Mouse (Mus musculus) heart, embryonic 10.5 days (tissue): ENCODE measurements around the gene Gm20765. TPM values are rescaled to one million over a fixed set of nuclear protein-coding genes. Genes with fewer than 3 reads are reported as not detected.
"Not testable (repeated sequence)": the region's sequence is repeated elsewhere in the genome, so short reads cannot be mapped to it uniquely, and the experiment has no call there.

ENCODE experiments used
- DNase-seq: peaks from one replicate; pipeline ENCODE4 v3.0.0-alpha.2; 2017; ENCODE audit warnings: low spot score
- H3K27ac ChIP-seq: fragments of 300-500 bp; sonication (generic); 2 replicates; pipeline ENCODE4 v1.5.1; 2016; ENCODE audit warnings: mild to moderate bottlenecking
- H3K27me3 ChIP-seq: fragments of 300-500 bp; sonication (generic); 2 replicates; pipeline ENCODE4 v1.6.1; 2016; ENCODE audit warnings: mild to moderate bottlenecking; ENCODE audit not compliant: poor library complexity, insufficient read depth, severe bottlenecking
- H3K36me3 ChIP-seq: fragments of 300-500 bp; sonication (generic); 2 replicates; pipeline ENCODE4 v1.6.1; 2016; ENCODE audit warnings: mild to moderate bottlenecking, moderate library complexity
- H3K4me1 ChIP-seq: fragments of 300-500 bp; sonication (generic); 2 replicates; pipeline ENCODE4 v1.6.1; 2016; ENCODE audit warnings: mild to moderate bottlenecking
- H3K4me3 ChIP-seq: fragments of 300-500 bp; sonication (generic); 2 replicates; pipeline ENCODE4 v1.5.1; 2016; ENCODE audit warnings: mild to moderate bottlenecking, moderate library complexity
- H3K9me3 ChIP-seq: fragments of 300-500 bp; sonication (generic); 2 replicates; pipeline ENCODE4 v1.6.1; 2016; ENCODE audit warnings: mild to moderate bottlenecking, moderate library complexity
- WGBS: fragments of 180-500 bp; shearing (Covaris S2); methylation state at CpG from one replicate; pipeline ENCODE4 v1.1.7; 2016; 5-methylcytosine and 5-hydroxymethylcytosine counted together
- polyA plus RNA-seq: library from polyadenylated mRNA; unstranded; fragments of >200 nt; fragmentation: Nextera tagmentation; extraction: Ambion mirVana; gene quantifications from 2 replicates; pipeline ENCODE4 v1.2.1, GENCODE M21; 2016

Gene Gm20765
- polyA plus RNA-seq: not detected in 2 replicates

DNA sequence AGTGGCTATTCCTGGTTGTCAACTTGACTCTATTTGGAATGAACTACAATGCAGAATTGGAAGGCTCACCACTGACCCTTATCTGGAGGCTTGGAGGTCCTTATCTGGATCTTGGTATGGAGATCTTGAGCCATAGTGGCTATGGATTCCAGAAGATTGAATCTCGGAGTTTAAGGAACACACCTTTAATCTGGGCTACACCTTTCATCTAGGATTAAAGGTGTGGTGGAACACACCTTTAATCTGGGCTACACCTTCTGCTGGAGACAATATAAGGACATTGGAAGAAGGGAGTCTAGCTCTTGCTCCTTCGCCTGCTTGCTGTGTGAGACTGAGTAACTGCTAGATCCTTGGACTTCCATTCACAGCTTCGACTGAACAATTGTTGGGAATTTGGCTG, at the start of gene Gm20765:
Gene Gm20765 (plus strand): TSS at position 301 of the 400 bp plus-strand sequence.
- not testable (repeated sequence) for H3K27me3 ChIP-seq, H3K4me1 ChIP-seq, DNase-seq, H3K36me3 ChIP-seq, H3K27ac ChIP-seq, H3K4me3 ChIP-seq, H3K9me3 ChIP-seq
- WGBS: no CpG with 5 or more reads among the region's 3 CpGs

DNA sequence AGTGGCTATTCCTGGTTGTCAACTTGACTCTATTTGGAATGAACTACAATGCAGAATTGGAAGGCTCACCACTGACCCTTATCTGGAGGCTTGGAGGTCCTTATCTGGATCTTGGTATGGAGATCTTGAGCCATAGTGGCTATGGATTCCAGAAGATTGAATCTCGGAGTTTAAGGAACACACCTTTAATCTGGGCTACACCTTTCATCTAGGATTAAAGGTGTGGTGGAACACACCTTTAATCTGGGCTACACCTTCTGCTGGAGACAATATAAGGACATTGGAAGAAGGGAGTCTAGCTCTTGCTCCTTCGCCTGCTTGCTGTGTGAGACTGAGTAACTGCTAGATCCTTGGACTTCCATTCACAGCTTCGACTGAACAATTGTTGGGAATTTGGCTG, 42.6 kb upstream of the Gm20765 start, which contains the start of gene Gm21293:
Gene Gm21293 (plus strand): TSS at position 301 of the 400 bp plus-strand sequence.
- H3K27ac ChIP-seq, H3K9me3 ChIP-seq, H3K4me3 ChIP-seq, H3K36me3 ChIP-seq, DNase-seq, H3K4me1 ChIP-seq, H3K27me3 ChIP-seq: not testable (repeated sequence)
- WGBS: no CpG with 5 or more reads among the region's 3 CpGs

- not testable (repeated sequence) for H3K4me1 ChIP-seq, H3K27me3 ChIP-seq, H3K36me3 ChIP-seq, H3K27ac ChIP-seq, DNase-seq, H3K4me3 ChIP-seq, H3K9me3 ChIP-seq
- no CpG with 5 or more reads among the region's 3 CpGs for WGBS
Measured at GRCm38 (mm10) chr10:104151197-104151596, 34.1 kb upstream of the Gm20765 start, which contains the start of gene Gm6763. TSS of gene Gm6763 (plus strand) at chr10:104151497.

DNA sequence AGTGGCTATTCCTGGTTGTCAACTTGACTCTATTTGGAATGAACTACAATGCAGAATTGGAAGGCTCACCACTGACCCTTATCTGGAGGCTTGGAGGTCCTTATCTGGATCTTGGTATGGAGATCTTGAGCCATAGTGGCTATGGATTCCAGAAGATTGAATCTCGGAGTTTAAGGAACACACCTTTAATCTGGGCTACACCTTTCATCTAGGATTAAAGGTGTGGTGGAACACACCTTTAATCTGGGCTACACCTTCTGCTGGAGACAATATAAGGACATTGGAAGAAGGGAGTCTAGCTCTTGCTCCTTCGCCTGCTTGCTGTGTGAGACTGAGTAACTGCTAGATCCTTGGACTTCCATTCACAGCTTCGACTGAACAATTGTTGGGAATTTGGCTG, 25.6 kb upstream of the Gm20765 start, which contains the start of gene Gm8764:
Gene Gm8764 (plus strand): TSS at position 301 of the 400 bp plus-strand sequence.
- WGBS: no CpG with 5 or more reads among the region's 3 CpGs
- not testable (repeated sequence) for DNase-seq

GRCm38 (mm10) chr10:104168215-104168614, 17.1 kb upstream of the Gm20765 start, which contains the start of gene Gm21304:
TSS of gene Gm21304 (plus strand) at chr10:104168515.
- DNase-seq, H3K27ac ChIP-seq, H3K4me3 ChIP-seq, H3K4me1 ChIP-seq, H3K36me3 ChIP-seq, H3K9me3 ChIP-seq, H3K27me3 ChIP-seq: not testable (repeated sequence)
- WGBS: no CpG with 5 or more reads among the region's 3 CpGs

More for the DNA sequence above, 25.6 kb upstream of the Gm20765 start, which contains the start of gene Gm8764:
- H3K36me3 ChIP-seq, H3K9me3 ChIP-seq, H3K27me3 ChIP-seq, H3K4me1 ChIP-seq, H3K27ac ChIP-seq, H3K4me3 ChIP-seq: not testable (repeated sequence)

DNA sequence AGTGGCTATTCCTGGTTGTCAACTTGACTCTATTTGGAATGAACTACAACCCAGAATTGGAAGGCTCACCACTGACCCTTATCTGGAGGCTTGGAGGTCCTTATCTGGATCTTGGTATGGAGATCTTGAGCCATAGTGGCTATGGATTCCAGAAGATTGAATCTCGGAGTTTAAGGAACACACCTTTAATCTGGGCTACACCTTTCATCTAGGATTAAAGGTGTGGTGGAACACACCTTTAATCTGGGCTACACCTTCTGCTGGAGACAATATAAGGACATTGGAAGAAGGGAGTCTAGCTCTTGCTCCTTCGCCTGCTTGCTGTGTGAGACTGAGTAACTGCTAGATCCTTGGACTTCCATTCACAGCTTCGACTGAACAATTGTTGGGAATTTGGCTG, 8.6 kb upstream of the Gm20765 start, which contains the start of gene Gm21312:
Gene Gm21312 (plus strand): TSS at position 301 of the 400 bp plus-strand sequence.
- no CpG with 5 or more reads among the region's 3 CpGs for WGBS

GRCm38 (mm10) chr10:104193742-104194141, 8.4 kb downstream of the Gm20765 start, which contains the start of gene Gm4340:
TSS of gene Gm4340 (plus strand) at chr10:104194042.
- not testable (repeated sequence) for H3K27me3 ChIP-seq, H3K4me3 ChIP-seq, H3K4me1 ChIP-seq, DNase-seq, H3K36me3 ChIP-seq, H3K27ac ChIP-seq, H3K9me3 ChIP-seq
- WGBS: no CpG with 5 or more reads among the region's 3 CpGs

More for the DNA sequence above, 8.6 kb upstream of the Gm20765 start, which contains the start of gene Gm21312:
- H3K27ac ChIP-seq, DNase-seq, H3K4me3 ChIP-seq, H3K4me1 ChIP-seq, H3K36me3 ChIP-seq, H3K9me3 ChIP-seq, H3K27me3 ChIP-seq: not testable (repeated sequence)

DNA sequence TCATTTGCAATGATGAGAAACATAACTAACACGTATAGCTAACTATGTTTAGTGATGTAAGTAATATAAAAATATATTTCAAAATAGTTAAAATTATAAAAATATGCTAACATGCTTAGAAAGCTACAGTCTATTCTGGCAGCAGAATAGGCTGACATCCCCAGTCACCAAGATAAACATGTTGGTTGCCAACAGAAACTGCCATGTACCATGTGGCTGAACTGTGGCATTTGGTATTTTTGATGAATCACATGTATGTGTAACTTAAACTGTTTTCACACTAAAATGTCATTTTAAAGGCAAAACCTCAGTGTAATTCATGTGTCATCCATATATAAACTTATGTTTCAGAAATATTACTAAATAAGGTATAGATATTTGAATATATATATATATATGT, 24.3 kb downstream of the Gm20765 start:
- Histone ChIP-seq H3K27ac (no peak overlapping the region), H3K36me3 (no peaks in the 10 kb centered on the region), H3K27me3 (no peaks in the 10 kb centered on the region), H3K4me1 (no peaks in the 10 kb centered on the region), H3K9me3 (no peaks in the 10 kb centered on the region), H3K4me3 (no peak overlapping the region)
- DNase-seq: no peak
- WGBS: 75% methylated on average over 1 of the region's 1 CpGs

DNA sequence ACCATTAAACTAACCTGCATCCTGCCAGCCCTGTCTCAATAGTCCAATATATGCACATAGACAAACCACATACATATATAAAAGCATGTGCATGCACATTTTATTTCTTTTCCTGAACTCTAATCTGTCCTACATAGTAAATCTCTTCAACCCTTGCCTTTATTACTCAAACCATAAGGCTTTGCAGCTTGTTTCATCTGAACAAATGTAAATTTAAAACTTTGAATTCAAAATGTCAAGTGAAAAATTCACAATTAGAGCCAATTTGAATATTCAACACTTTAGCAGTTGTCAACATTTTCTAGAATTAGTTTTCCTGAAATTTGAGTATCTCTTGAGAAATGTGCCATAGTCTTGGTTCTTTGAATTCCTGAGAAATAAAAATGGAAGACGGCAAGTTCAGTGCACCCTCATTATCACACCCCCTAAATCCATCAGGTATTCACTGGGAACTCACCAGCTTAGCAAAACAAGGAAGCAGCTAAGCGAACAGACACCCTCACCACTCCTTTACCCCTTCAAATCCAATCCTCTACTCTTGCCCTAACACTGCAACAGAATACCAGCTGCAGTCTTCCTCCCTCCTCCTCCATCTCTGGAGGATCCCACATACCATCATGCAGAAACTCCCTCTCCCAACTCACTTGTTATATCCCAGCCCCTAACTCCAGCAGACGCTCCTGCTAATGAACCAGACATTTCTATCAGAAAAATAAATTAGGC, 25.1 kb downstream of the Gm20765 start:
- no peak for DNase-seq
- H3K27me3 ChIP-seq: no peaks in the 10 kb centered on the region
- H3K4me1 ChIP-seq: no peaks in the 10 kb centered on the region
- H3K36me3 ChIP-seq: no peaks in the 10 kb centered on the region
- H3K27ac ChIP-seq: no peak overlapping the region
- H3K4me3 ChIP-seq: no peak overlapping the region
- 78% methylated on average over 3 of the region's 3 CpGs for WGBS
- no peaks in the 10 kb centered on the region for H3K9me3 ChIP-seq

GRCm38 (mm10) chr10:104214527-104214926, 29.2 kb downstream of the Gm20765 start:
- Histone ChIP-seq H3K4me3 (no peak overlapping the region), H3K27me3 (no peaks in the 10 kb centered on the region), H3K9me3 (no peaks in the 10 kb centered on the region), H3K4me1 (no peaks in the 10 kb centered on the region), H3K27ac (no peak overlapping the region), H3K36me3 (no peaks in the 10 kb centered on the region)
- 87% methylated on average over 5 of the region's 5 CpGs for WGBS
- DNase-seq: no peak

GRCm38 (mm10) chr10:104220303-104221021, 35.1 kb downstream of the Gm20765 start:
- no peak for DNase-seq
- WGBS: 83% methylated on average over 6 of the region's 6 CpGs
- no peak overlapping the region for H3K4me3 ChIP-seq
- H3K27ac ChIP-seq: no peak overlapping the region
- no peaks in the 10 kb centered on the region for H3K36me3 ChIP-seq
- no peaks in the 10 kb centered on the region for H3K4me1 ChIP-seq
- no peaks in the 10 kb centered on the region for H3K27me3 ChIP-seq
- no peaks in the 10 kb centered on the region for H3K9me3 ChIP-seq
